Mouse (Mus musculus) frontal cortex, adult 2 months (tissue): ENCODE results near the gene Gltpd2. TPM values are rescaled to one million over a fixed set of nuclear protein-coding genes. Genes with fewer than 3 reads are reported as not detected.

ENCODE experiments used
- DNase-seq, 2 experiments: peaks; one replicate each; pipeline ENCODE4 v3.0.0; 2022; ENCODE audit warnings: low spot score in 1 of 2; ENCODE audit errors: extremely low spot score in 1 of 2
- polyA plus RNA-seq: library from polyadenylated mRNA; depleted of rRNA; stranded (reverse); fragments of >200 nt; gene quantifications from 2 replicates; pipeline ENCODE4 v1.2.3, GENCODE M21; 2012; rRNA removed

Gltpd2 gene
- polyA plus RNA-seq, 1 experiment = not detected

- DNase-seq = peak; percentile 89 to 91
These were observed 43.4 kb downstream of the Gltpd2 start, which contains the start of gene Mink1 for GRCm38 (mm10) chr11:70562287-70562994. Gene Mink1, plus strand, starts transcription at chr11:70562881.

- DNase-seq = no peak
These were observed 44.0 kb downstream of the Gltpd2 start for GRCm38 (mm10) chr11:70562995-70563469.

DNA sequence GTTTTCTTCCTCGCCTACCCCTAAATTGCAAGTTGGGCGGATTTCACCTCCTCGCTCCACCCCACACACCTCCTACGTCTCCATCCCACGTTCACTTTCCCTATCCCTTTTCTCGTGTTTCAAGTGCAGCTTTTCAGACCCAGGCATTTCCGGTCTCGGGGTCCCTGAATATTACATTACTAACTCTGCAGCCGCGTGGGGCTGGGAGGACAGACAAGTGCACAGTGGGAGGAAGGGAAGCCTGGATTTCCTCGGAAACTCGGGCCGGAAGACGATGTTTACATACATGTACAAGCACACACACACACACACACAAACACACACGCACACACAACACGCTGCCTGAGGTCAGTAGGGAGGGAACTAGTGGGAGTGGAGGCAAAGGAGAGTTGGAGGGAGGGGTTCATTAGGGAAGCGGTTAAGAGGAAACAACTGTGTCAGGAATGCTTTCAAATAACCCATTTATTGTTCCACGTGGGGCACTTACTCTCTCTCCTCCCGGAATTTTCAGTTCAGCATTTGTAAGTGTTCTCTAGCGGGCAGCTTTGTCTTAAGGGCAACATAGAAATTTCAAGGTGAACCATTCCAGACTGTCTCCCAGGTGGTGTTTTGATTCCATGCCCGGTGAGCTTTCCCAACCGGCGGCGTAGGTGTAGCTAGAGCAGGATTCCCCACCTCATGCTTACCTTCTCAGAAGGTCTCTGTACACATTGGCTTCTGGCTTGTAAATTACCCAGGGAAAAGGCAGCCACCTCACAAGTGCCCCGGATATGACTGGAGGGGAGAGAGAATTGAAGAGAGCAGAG is 44.7 kb downstream of the Gltpd2 start:
- no peak for DNase-seq

- DNase-seq = no peak
These were observed 45.4 kb downstream of the Gltpd2 start for GRCm38 (mm10) chr11:70564276-70564873.

- DNase-seq = no peak
These were observed 47.6 kb downstream of the Gltpd2 start for GRCm38 (mm10) chr11:70566586-70566985.

Other genes with a start within 250 kb of the Gltpd2 start
- gene Alox12e, start 196.6 kb upstream of the Gltpd2 start, polyA plus RNA-seq = 0.13 and 0.24 TPM in 2 replicates
- gene Alox15, start 167.2 kb upstream of the Gltpd2 start, polyA plus RNA-seq = 0.26 and 0.84 TPM in 2 replicates
- gene Pelp1, start 109.2 kb upstream of the Gltpd2 start, polyA plus RNA-seq = 19.3 and 20.9 TPM in 2 replicates
- gene Arrb2, start 86.6 kb upstream of the Gltpd2 start, polyA plus RNA-seq = 64.1 and 69.8 TPM in 2 replicates
- gene Med11, start 67.3 kb upstream of the Gltpd2 start, polyA plus RNA-seq = 15.8 and 17.3 TPM in 2 replicates
- 0.57 and 0.72 TPM in 2 replicates for gene Zmynd15, start 59.8 kb upstream of the Gltpd2 start, polyA plus RNA-seq
- gene Cxcl16, start 59.2 kb upstream of the Gltpd2 start, polyA plus RNA-seq = 3.2 and 3.7 TPM in 2 replicates
- 0.65 and 1.1 TPM in 2 replicates for gene Tm4sf5, start 14.0 kb upstream of the Gltpd2 start, polyA plus RNA-seq
- 1.6 and 4.3 TPM in 2 replicates for gene Vmo1, start 4.6 kb upstream of the Gltpd2 start, polyA plus RNA-seq
- 245 and 249 TPM in 2 replicates for gene Psmb6, start 6.2 kb downstream of the Gltpd2 start, polyA plus RNA-seq
- gene Gm40193, start 13.7 kb downstream of the Gltpd2 start, polyA plus RNA-seq = not detected in 2 replicates
- gene Pld2, start 20.9 kb downstream of the Gltpd2 start, polyA plus RNA-seq = 23.4 and 28.6 TPM in 2 replicates
- 285 and 322 TPM in 2 replicates for gene Mink1, start 43.7 kb downstream of the Gltpd2 start, polyA plus RNA-seq
- not detected in 2 replicates for gene 4930544D05Rik, start 96.7 kb downstream of the Gltpd2 start, polyA plus RNA-seq
- 0.30 and 0.42 TPM in 2 replicates for gene Chrne, start 100.0 kb downstream of the Gltpd2 start, polyA plus RNA-seq
- not detected in 2 replicates for gene Gp1ba, start 119.9 kb downstream of the Gltpd2 start, polyA plus RNA-seq
- 119 and 125 TPM in 2 replicates for gene Rnf167, start 128.0 kb downstream of the Gltpd2 start, polyA plus RNA-seq
- 132 and 138 TPM in 2 replicates for gene Slc25a11, start 128.3 kb downstream of the Gltpd2 start, polyA plus RNA-seq
- 273 and 299 TPM in 2 replicates for gene Pfn1, start 135.4 kb downstream of the Gltpd2 start, polyA plus RNA-seq
- gene Eno3, start 138.0 kb downstream of the Gltpd2 start, polyA plus RNA-seq = 23.9 and 28.4 TPM in 2 replicates
- 93.4 and 104 TPM in 2 replicates for gene Spag7, start 150.2 kb downstream of the Gltpd2 start, polyA plus RNA-seq
- 95.6 and 121 TPM in 2 replicates for gene Camta2, start 168.9 kb downstream of the Gltpd2 start, polyA plus RNA-seq
- gene Inca1, start 181.0 kb downstream of the Gltpd2 start, polyA plus RNA-seq = 3.5 and 3.9 TPM in 2 replicates
- gene Kif1c, start 181.4 kb downstream of the Gltpd2 start, polyA plus RNA-seq = 45.2 and 48.5 TPM in 2 replicates
- 8.7 and 9.8 TPM in 2 replicates for gene Zfp3, start 245.0 kb downstream of the Gltpd2 start, polyA plus RNA-seq